Mouse (Mus musculus): ENCODE measurements around the gene Mettl16.

Mettl16 gene

GRCm38 (mm10) chr11:74831191-74831605 is 60.6 kb downstream of the Mettl16 start:
- DNase-seq (ENCODE audit: low read depth, low spot score), result no peak

- peak; percentile 88 for DNase-seq (ENCODE audit: low read depth, low spot score)
Observed at GRCm38 (mm10) chr11:74831606-74832451, 61.2 kb downstream of the Mettl16 start.

- no peak for DNase-seq (ENCODE audit: low read depth, low spot score)
Observed at GRCm38 (mm10) chr11:74832503-74833143, 62.0 kb downstream of the Mettl16 start.

GRCm38 (mm10) chr11:74833536-74834358 is 63.1 kb downstream of the Mettl16 start:
- no peak for DNase-seq (ENCODE audit: low read depth, low spot score)

- no peak for DNase-seq (ENCODE audit: low read depth, low spot score)
Observed at GRCm38 (mm10) chr11:74834359-74834638, 63.7 kb downstream of the Mettl16 start.

- DNase-seq (ENCODE audit: low read depth, low spot score), result no peak
Observed at GRCm38 (mm10) chr11:74834650-74835277, 64.1 kb downstream of the Mettl16 start.

GRCm38 (mm10) chr11:74835593-74836224 is 65.1 kb downstream of the Mettl16 start:
- no peak for DNase-seq (ENCODE audit: low read depth, low spot score)

- DNase-seq (ENCODE audit: low read depth, low spot score), result no peak
Observed at GRCm38 (mm10) chr11:74836225-74837055, 65.8 kb downstream of the Mettl16 start.

- no peak for DNase-seq (ENCODE audit: low read depth, low spot score)
Observed at GRCm38 (mm10) chr11:74837056-74837693, 66.5 kb downstream of the Mettl16 start.

- DNase-seq (ENCODE audit: low read depth, low spot score), result peak; percentile 83
Observed at GRCm38 (mm10) chr11:74837694-74838431, 67.2 kb downstream of the Mettl16 start.

- peak; percentile 92 for DNase-seq (ENCODE audit: low read depth, low spot score)
Observed at GRCm38 (mm10) chr11:74838441-74838840, 67.8 kb downstream of the Mettl16 start.

GRCm38 (mm10) chr11:74838971-74839370 is 68.3 kb downstream of the Mettl16 start:
- DNase-seq (ENCODE audit: low read depth, low spot score), result peak; percentile 74

- DNase-seq (ENCODE audit: low read depth, low spot score), result no peak
Observed at GRCm38 (mm10) chr11:74839860-74840715, 69.5 kb downstream of the Mettl16 start.

- DNase-seq (ENCODE audit: low read depth, low spot score), result no peak
Observed at GRCm38 (mm10) chr11:74840739-74841138, 70.1 kb downstream of the Mettl16 start.

- no peak for DNase-seq (ENCODE audit: low read depth, low spot score)
Observed at GRCm38 (mm10) chr11:74841366-74841765, 70.7 kb downstream of the Mettl16 start.

- DNase-seq (ENCODE audit: low read depth, low spot score), result no peak
Observed at GRCm38 (mm10) chr11:74842045-74842444, 71.4 kb downstream of the Mettl16 start.

- no peak for DNase-seq (ENCODE audit: low read depth, low spot score)
Observed at GRCm38 (mm10) chr11:74842656-74843434, 72.2 kb downstream of the Mettl16 start.

- DNase-seq (ENCODE audit: low read depth, low spot score), result no peak
Observed at GRCm38 (mm10) chr11:74843435-74843714, 72.7 kb downstream of the Mettl16 start.
